Mouse (Mus musculus) olfactory bulb, adult 2 months (tissue): ENCODE results near the gene Vps39.

Experiments used
- CTCF ChIP-seq: fragments of 200-500 bp; IDR thresholded peaks from 2 replicates; pipeline ENCODE4 v1.5.1; 2012; ENCODE audit warnings: low read depth, mild to moderate bottlenecking, low read length, moderate library complexity; ENCODE audit not compliant: insufficient read depth
- POLR2A ChIP-seq: fragments of 200-500 bp; IDR thresholded peaks from 2 replicates; pipeline ENCODE4 v1.6.1; 2012; ENCODE audit warnings: mild to moderate bottlenecking, low read depth, low read length, moderate library complexity; ENCODE audit not compliant: insufficient read depth

GRCm38 (mm10) chr2:120281221-120281620, 71.7 kb downstream of the Vps39 start:
- TF ChIP-seq POLR2A (no peak), CTCF (no peak)
